Mouse (Mus musculus) lung, postnatal 0 days (tissue): ENCODE data around the gene Gm11444.

Experiments used
- CTCF ChIP-seq: IDR thresholded peaks from 2 replicates; pipeline ENCODE4 v1.5.1; 2016; ENCODE audit warnings: antibody characterized with exemption, mild to moderate bottlenecking
- EP300 ChIP-seq: IDR thresholded peaks from 2 replicates; pipeline ENCODE4 v1.6.1; 2016; ENCODE audit warnings: antibody characterized with exemption, mild to moderate bottlenecking, control low read depth

- TF ChIP-seq EP300 (no peak), CTCF (no peak)
Observed at GRCm38 (mm10) chr11:85831656-85832230, 18.4 kb downstream of the Gm11444 start.
